Mouse (Mus musculus) limb, embryonic 10.5 days (tissue): Measurements from ENCODE around the gene Hand1. TPM values are rescaled to one million over a fixed set of nuclear protein-coding genes. Genes with fewer than 3 reads are reported as not detected.
"Not testable (repeated sequence)": the region's sequence is repeated elsewhere in the genome, so short reads cannot be mapped to it uniquely, and the experiment has no call there.

Experiments used
- DNase-seq: peaks from one replicate; pipeline ENCODE4 v3.0.0-alpha.2; 2017; ENCODE audit warnings: low spot score
- H3K27ac ChIP-seq: fragments of 300-500 bp; sonication (generic); 2 replicates; pipeline ENCODE4 v1.5.1; 2016; ENCODE audit warnings: mild to moderate bottlenecking
- H3K27me3 ChIP-seq: fragments of 300-500 bp; sonication (generic); 2 replicates; pipeline ENCODE4 v1.6.1; 2016; ENCODE audit warnings: low read depth, mild to moderate bottlenecking; ENCODE audit not compliant: poor library complexity, severe bottlenecking
- H3K36me3 ChIP-seq: fragments of 300-500 bp; sonication (generic); 2 replicates; pipeline ENCODE4 v1.6.1; 2016; ENCODE audit warnings: mild to moderate bottlenecking, moderate library complexity
- H3K4me1 ChIP-seq: fragments of 300-500 bp; sonication (generic); 2 replicates; pipeline ENCODE4 v1.6.1; 2016
- H3K4me3 ChIP-seq: fragments of 300-500 bp; sonication (generic); 2 replicates; pipeline ENCODE4 v1.5.1; 2016; ENCODE audit warnings: mild to moderate bottlenecking, moderate library complexity
- H3K9me3 ChIP-seq: fragments of 300-500 bp; sonication (generic); replicated peaks from 2 replicates; pipeline ENCODE4 v1.6.1; 2016; ENCODE audit warnings: mild to moderate bottlenecking
- WGBS: fragments of 180-500 bp; shearing (Covaris S2); methylation state at CpG from one replicate; pipeline ENCODE4 v1.1.7; 2016; 5-methylcytosine and 5-hydroxymethylcytosine counted together
- polyA plus RNA-seq: library from polyadenylated mRNA; unstranded; fragments of >200 nt; fragmentation: Nextera tagmentation; extraction: Ambion mirVana; gene quantifications from 2 replicates; pipeline ENCODE4 v1.2.1, GENCODE M21; 2016

The Hand1 gene
- polyA plus RNA-seq, 1 experiment from 2014 or later = 3.3 TPM

DNA sequence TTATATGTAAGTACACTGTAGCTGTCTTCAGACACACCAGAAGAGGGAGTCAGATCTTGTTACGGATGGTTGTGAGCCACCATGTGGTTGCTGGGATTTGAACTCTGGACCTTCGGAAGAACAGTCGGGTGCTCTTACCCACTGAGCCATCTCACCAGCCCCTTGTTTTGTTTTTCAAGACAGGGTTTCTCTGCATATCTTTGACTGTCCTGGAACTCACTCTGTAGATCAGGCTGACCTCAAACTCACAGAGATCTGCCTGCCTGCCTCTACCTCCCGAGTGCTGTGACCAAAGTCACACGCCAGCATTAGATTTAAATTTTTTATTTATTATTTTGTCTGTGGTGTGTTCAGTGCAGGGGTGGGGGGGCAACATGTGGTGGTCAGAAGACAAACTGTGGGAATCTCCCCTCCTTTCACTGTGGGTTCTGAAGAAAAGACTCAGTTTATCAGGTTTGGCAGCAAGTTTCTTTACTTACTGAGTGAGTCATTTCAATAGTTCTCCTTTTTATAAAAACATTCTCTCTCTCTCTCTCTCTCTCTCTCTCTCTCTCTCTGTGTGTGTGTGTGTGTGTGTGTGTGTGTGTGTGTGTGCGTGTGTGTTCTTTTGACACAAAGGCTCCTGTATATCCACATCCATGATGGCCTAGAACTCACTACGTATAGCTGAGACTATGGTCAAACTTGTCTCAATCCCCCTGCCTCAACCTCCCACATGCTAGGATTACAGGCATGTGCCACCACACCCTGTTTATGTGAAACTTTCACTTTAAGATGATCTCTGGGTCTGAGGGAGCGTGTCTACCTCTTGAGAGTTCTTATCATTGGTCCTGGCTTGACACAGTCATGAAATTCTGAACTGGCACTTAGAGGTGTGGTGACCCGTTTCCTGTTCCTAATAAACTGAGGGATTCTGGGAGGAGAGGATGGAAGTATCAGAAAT is 14.1 kb upstream of the Hand1 start:
- H3K4me3 ChIP-seq, H3K27ac ChIP-seq, H3K36me3 ChIP-seq, H3K9me3 ChIP-seq, DNase-seq: not testable (repeated sequence)
- peaks cover 57% of the 10 kb centered on the region for H3K27me3 ChIP-seq
- WGBS = 87% methylated on average over 8 of the region's 9 CpGs
- H3K4me1 ChIP-seq = peaks cover 11% of the 10 kb centered on the region

DNA sequence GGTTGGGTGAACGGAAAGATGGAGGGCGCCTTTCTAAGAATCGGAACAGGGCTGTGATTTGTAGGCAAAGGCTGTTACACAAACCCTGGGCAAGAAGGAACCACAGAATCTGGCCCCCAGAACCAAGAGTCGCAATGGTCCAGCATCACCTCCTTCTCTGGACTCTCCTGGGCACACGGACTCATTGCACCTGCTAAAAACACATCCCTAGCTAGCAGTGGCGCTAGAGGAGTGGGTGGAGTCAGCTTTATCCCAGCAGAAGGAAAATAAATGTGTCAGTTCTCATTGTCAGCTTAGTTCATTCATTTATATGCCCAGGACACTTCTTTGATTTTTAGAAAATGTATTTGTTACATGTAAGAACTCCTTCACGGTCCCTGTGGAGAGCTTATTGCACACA is 8.8 kb upstream of the Hand1 start:
- no peaks in the 10 kb centered on the region for H3K36me3 ChIP-seq
- no peak overlapping the region for H3K4me3 ChIP-seq
- H3K27ac ChIP-seq = no peak overlapping the region
- H3K27me3 ChIP-seq = peaks cover 74% of the 10 kb centered on the region
- H3K4me1 ChIP-seq = peaks cover 32% of the 10 kb centered on the region
- 51% methylated on average over 7 of the region's 7 CpGs for WGBS
- H3K9me3 ChIP-seq = no peaks in the 10 kb centered on the region
- DNase-seq = no peak

DNA sequence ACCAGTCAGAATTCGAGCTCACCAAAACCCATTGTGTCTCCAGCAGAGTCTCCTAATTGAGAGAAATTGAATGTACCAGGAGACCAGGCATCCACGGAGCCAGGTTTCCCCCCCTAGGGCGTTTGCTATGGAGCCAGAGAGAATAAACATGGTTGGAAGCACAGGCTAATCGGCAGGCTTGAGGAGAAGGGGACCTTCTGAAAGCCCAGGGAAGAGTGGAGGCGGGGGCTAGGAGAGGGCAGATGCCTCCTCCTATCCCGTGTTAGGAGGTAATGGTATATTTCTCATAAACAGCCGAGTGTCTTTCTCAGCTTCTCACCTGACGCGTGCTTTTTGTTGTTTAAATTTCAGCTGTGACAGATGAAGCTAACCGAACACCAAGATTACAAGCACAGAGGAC is 8.4 kb upstream of the Hand1 start:
- no peak for DNase-seq
- H3K4me3 ChIP-seq = no peak overlapping the region
- WGBS = 20% methylated on average over 10 of the region's 10 CpGs
- H3K36me3 ChIP-seq = no peaks in the 10 kb centered on the region
- no peaks in the 10 kb centered on the region for H3K9me3 ChIP-seq
- no peak overlapping the region for H3K27ac ChIP-seq
- H3K27me3 ChIP-seq = peaks cover 77% of the 10 kb centered on the region
- peaks cover 35% of the 10 kb centered on the region for H3K4me1 ChIP-seq

DNA sequence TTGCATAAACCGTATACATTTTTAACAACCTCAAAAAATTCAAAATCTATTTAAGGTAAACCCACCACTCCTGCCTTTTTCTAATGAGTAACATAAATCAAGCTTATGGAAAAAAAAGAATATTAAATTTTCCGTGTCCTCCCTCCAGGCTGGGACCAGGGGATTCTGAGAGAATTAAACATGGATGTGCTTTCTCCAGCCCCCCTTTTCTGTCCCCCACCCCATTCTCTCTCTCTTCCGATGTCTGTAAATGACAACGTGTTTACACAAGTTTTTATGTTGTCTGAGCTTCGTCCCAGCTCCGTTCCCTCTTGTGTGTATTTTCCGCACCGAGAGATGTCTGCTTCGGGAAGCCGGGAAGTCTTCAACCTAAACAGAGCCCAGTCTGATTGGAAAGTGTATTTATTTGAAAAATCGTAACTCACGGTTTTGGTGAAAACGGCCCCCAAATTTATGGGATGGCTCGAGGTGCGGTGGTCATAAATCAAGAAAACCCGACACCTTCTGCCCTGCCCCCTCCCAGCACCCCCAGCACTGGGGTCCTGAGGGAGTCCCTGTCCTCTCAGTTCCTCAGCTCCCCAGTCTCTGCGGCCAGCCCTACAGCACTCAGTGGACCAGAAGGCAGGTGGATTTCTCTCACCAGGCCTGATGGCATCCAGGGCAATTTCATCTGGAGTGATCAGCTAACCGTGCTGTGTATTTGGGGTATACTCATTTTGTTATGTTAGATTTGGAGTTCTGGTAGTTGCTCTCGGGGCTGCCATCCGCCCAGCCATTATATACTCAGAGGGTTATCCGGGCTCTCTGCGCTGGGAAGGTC is 5.5 kb upstream of the Hand1 start:
- DNase-seq = peak; percentile 47
- H3K4me1 ChIP-seq = peaks cover 40% of the 10 kb centered on the region
- WGBS = 4% methylated on average over 22 of the region's 22 CpGs
- H3K27me3 ChIP-seq = peaks cover 100% of the 10 kb centered on the region
- no peaks in the 10 kb centered on the region for H3K36me3 ChIP-seq
- no peaks in the 10 kb centered on the region for H3K9me3 ChIP-seq
- 0 out of 2 replicates have a peak overlapping the region, but pooled peaks have one; percentile 9 for H3K4me3 ChIP-seq
- H3K27ac ChIP-seq = no peak overlapping the region

DNA sequence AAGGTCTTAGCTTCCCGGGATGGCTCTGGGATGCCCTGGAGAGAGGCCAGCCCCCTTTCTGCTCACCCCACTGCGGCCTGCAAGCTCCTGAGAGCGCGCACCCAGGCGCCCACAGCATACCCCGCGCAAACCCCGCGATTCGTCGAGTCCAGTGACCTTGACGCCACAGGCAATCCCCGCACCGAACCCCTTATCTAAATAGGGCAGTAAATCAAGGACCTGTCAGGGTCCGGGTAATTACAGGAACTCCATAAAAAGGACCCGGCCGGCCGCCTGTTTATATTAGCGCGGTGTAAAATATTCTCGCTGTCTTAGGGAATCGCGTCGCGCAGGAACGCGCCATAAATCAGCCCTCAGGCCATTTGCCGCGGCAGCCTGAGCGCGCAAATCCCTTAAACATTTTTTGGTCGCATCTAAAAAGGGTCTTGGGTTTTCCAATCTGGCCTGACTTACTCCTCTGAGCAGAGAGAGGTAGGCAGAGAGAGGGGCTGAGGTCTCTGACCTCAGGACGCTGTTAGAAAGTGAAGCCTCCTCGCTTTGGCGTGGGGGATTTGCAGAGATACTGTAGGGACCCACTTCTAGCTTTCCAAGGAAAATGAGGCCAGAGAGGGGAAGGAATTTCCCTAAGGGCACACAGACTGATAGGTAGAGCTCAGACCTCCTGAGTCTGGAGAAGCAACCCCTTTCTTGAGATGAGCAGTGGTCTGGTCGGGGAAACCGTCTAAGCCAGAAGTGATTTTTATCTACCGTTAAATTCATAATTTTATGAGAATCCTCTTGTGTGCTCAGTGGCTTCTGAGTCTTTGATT is 4.5 kb upstream of the Hand1 start:
- H3K9me3 ChIP-seq = no peaks in the 10 kb centered on the region
- peak overlapping the region; percentile 31 for H3K4me3 ChIP-seq
- H3K36me3 ChIP-seq = no peaks in the 10 kb centered on the region
- H3K27me3 ChIP-seq = peaks cover 100% of the 10 kb centered on the region
- under 1% methylated on average over 38 of the region's 38 CpGs for WGBS
- no peak overlapping the region for H3K27ac ChIP-seq
- H3K4me1 ChIP-seq = peaks cover 50% of the 10 kb centered on the region
- peak; percentile 63 for DNase-seq

DNA sequence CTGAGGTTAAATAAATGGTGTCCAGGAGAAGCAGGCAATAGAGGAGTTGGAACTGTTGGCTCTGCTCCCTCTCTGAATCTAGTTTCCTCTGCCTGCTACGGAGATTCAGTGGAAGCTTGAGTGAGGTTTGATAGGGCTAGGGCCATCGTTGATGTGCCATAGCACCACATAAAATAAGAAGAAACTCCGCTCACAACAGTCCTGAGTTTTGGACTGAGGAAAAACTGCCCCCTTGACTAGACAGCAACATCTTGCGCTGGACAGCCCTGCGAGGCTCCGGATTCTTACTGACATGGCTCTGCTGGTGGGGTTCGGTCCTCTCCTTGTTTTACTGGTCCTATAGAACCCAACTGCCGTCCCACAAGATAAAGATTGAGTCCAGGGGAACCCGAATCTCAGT is 3.8 kb upstream of the Hand1 start:
- no peaks in the 10 kb centered on the region for H3K9me3 ChIP-seq
- H3K4me1 ChIP-seq = peaks cover 57% of the 10 kb centered on the region
- peak; percentile 41 for DNase-seq
- H3K4me3 ChIP-seq = peak overlapping the region; percentile 31; the same call in 1 of the 2 replicates
- H3K36me3 ChIP-seq = no peaks in the 10 kb centered on the region
- H3K27ac ChIP-seq = no peak overlapping the region
- H3K27me3 ChIP-seq = peaks cover 100% of the 10 kb centered on the region
- WGBS = 4% methylated on average over 9 of the region's 9 CpGs

DNA sequence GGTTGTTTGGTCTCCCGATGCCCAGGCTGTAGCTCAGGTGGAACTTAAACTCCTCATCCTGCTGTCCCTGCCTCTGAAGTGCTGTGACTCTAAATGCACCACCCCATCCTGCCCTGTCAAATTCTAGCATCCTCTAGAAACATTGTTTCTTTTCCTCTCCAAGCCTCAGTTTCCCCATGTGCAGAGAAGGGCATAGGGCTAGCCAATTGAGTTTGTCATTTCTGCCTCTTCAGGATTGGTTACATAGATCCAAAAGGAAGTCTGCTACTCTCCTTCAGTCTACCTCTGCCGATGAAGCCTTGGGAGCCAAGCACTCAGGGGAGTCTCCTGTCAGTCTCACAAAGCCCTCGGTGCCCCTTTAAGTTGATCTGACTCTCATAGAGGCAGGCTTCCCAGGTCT is 3.3 kb upstream of the Hand1 start:
- Histone ChIP-seq H3K4me1 (peaks cover 61% of the 10 kb centered on the region), H3K27me3 (peaks cover 100% of the 10 kb centered on the region), H3K4me3 (no peak overlapping the region), H3K36me3 (no peaks in the 10 kb centered on the region), H3K27ac (no peak overlapping the region), H3K9me3 (no peaks in the 10 kb centered on the region)
- no peak for DNase-seq
- WGBS = 14% methylated on average over 3 of the region's 3 CpGs

DNA sequence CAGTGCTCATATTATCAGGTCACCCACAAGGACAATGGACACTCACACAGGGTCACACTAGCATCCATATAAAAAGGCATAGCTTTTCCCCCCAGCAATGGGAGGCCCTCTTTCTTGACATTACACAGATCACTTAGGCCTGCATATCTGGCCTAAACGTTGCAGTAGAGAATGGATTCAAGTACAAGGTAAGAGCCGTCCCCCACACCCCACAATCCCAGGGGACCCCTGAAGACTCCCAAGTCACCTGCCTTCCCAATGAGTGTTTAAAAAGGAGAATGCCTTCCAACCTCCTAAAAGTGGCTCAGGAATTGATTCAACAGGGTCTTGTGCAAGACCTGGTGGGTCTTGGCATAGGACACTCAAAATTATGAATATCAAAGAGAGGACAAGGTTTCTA is 2.7 kb upstream of the Hand1 start:
- WGBS = 13% methylated on average over 2 of the region's 2 CpGs
- Histone ChIP-seq H3K27me3 (peaks cover 100% of the 10 kb centered on the region), H3K36me3 (no peaks in the 10 kb centered on the region), H3K4me1 (peaks cover 58% of the 10 kb centered on the region), H3K9me3 (no peaks in the 10 kb centered on the region), H3K4me3 (no peak overlapping the region), H3K27ac (no peak overlapping the region)
- DNase-seq = no peak

DNA sequence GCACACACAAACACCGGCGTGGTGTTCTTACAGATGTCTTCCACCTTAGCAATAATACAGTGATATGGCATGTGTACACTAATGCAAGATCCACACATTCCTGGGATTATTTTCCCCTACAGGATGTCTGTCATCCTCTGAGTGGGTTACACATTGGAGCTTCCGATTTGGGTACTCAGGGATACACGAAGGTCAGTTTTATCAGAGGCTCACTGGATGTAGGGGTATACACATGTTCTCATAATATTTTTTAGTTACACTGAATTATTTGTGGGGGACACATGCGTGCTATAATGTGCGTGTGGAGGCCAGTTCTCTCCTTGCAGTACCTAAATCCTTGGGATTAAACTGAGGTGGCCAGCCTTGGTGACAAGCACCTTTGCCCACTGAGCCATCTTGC is 1.4 kb upstream of the Hand1 start:
- Histone ChIP-seq H3K4me1 (peaks cover 71% of the 10 kb centered on the region), H3K27me3 (peaks cover 100% of the 10 kb centered on the region), H3K36me3 (no peaks in the 10 kb centered on the region), H3K4me3 (no peak overlapping the region), H3K27ac (no peak overlapping the region), H3K9me3 (no peaks in the 10 kb centered on the region)
- 18% methylated on average over 6 of the region's 6 CpGs for WGBS
- no peak for DNase-seq

DNA sequence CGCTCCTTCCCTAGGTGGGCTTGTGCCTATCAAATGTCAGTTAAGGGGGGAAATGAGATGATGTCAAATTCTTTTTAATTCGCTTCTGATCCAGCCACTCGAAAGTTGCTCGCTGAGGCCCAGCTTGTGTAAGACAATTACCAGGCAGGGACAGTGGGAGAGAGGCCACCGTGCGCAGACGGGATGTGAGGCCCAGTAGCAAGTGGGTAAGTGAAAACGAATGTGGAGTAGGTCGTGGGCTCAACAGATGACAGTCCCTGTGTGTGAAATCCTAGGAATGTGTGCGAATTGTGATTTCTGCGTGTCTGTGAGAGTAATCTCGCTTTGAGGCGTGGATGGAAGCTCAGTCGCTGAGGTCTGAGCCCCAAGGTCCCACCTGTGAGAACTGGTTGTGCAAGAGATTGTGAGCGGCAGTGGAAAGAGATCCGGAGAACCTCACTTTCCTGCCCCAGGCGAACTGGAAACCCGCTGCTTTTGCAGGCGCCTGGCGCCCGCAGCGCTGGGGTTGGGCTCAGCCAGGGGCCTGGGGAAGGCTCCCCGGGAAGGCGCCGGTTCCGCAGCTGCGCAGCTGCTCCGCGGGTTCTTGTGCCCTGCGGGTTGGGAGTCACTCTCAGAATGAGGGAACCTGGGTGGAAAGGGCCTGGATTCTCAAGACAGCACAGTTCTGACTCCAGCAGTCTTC is 819 bp upstream of the Hand1 start:
- peaks cover 100% of the 10 kb centered on the region for H3K27me3 ChIP-seq
- H3K9me3 ChIP-seq = no peaks in the 10 kb centered on the region
- 0 out of 2 replicates have a peak overlapping the region, but pooled peaks have one; percentile 37 for H3K27ac ChIP-seq
- H3K36me3 ChIP-seq = no peaks in the 10 kb centered on the region
- DNase-seq = peak; percentile 63
- 2% methylated on average over 30 of the region's 30 CpGs for WGBS
- peak overlapping the region; percentile 32 for H3K4me3 ChIP-seq
- peaks cover 77% of the 10 kb centered on the region for H3K4me1 ChIP-seq

DNA sequence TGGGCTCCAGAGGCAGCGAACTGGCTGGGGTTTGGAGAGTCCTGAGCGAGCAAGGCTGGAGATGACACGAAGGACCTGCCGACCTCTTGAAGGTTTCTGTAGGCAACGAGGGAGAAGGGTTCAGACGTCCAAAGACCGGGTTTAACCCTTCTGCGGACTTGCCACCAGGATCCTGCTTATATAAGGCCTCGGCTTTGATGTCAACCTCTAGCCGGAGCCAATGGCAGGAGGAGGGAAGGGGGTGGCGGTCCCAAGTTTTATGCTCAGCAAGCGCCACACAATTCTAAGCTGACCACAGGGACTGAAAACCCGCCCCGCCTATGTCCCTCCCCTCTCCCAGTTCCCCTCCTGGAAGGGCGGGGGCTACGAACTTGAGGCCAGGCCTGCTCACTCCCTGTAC is 757 bp downstream of the Hand1 start:
- 2% methylated on average over 16 of the region's 16 CpGs for WGBS
- peak; percentile 63 for DNase-seq
- no peaks in the 10 kb centered on the region for H3K36me3 ChIP-seq
- H3K9me3 ChIP-seq = no peaks in the 10 kb centered on the region
- H3K27me3 ChIP-seq = peaks cover 100% of the 10 kb centered on the region
- H3K27ac ChIP-seq = 0 out of 2 replicates have a peak overlapping the region, but pooled peaks have one; percentile 6
- H3K4me1 ChIP-seq = peaks cover 77% of the 10 kb centered on the region
- peak overlapping the region; percentile 48 for H3K4me3 ChIP-seq

DNA sequence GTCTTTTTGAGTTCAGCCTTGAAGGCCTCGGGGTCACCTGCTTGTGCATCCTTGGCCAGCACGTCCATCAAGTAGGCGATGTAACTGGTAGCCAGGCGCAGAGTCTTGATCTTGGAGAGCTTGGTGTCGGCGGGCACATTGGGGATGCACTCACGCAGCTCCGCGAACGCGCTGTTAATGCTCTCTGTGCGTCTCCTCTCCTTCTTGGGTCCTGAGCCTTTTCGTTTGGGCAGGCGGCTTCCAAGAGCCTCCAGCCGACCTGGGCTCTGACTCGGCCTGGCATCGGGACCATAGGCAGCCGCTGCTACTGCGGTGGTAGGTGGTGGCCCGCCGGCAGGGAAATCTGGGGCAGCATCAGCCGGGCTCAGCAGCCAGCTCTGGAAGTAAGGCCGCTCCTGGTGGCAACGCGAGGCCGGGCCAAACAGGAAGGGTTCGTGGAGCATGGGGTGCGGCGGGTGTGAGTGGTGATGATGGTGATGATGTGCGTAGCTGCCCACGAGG is 1.3 kb downstream of the Hand1 start:
- H3K27me3 ChIP-seq = peaks cover 100% of the 10 kb centered on the region
- WGBS = under 1% methylated on average over 31 of the region's 31 CpGs
- peak; percentile 69 for DNase-seq
- H3K9me3 ChIP-seq = no peaks in the 10 kb centered on the region
- H3K4me1 ChIP-seq = peaks cover 74% of the 10 kb centered on the region
- H3K27ac ChIP-seq = peak overlapping the region; percentile 6
- peak overlapping the region; percentile 48 for H3K4me3 ChIP-seq
- H3K36me3 ChIP-seq = no peaks in the 10 kb centered on the region
